Mouse (Mus musculus) fibroblast of lung, adult 2 months (primary cell): ENCODE measurements around the gene Eif4enif1.
"Not testable (repeated sequence)": the region's sequence is repeated elsewhere in the genome, so short reads cannot be mapped to it uniquely, and the experiment has no call there.

Experiments
- DNase-seq: peaks from one replicate; pipeline ENCODE4 v3.0.0-alpha.2; 2011; ENCODE audit warnings: low read depth

The Eif4enif1 gene

GRCm38 (mm10) chr11:3181971-3182370 lies 20.2 kb upstream of the Eif4enif1 start:
- DNase-seq = not testable (repeated sequence)

- DNase-seq = not testable (repeated sequence)
Measured at GRCm38 (mm10) chr11:3182707-3183106, 19.5 kb upstream of the Eif4enif1 start.

- DNase-seq = no peak
Measured at GRCm38 (mm10) chr11:3193363-3193762, 8.8 kb upstream of the Eif4enif1 start, which contains the start of gene Sfi1. Gene Sfi1 (minus strand): TSS chr11:3193463.

GRCm38 (mm10) chr11:3200636-3201035 lies 1.6 kb upstream of the Eif4enif1 start:
- not testable (repeated sequence) for DNase-seq

GRCm38 (mm10) chr11:3201326-3202230 lies 614 bp upstream of the Eif4enif1 start:
- no peak for DNase-seq

GRCm38 (mm10) chr11:3202781-3203441 lies 719 bp downstream of the Eif4enif1 start:
- peak; percentile 1 for DNase-seq

- DNase-seq = no peak
Measured at GRCm38 (mm10) chr11:3203771-3204170, 1.6 kb downstream of the Eif4enif1 start.

GRCm38 (mm10) chr11:3205207-3205606 lies 3.0 kb downstream of the Eif4enif1 start:
- no peak for DNase-seq

GRCm38 (mm10) chr11:3206783-3207182 lies 4.6 kb downstream of the Eif4enif1 start:
- DNase-seq = no peak

GRCm38 (mm10) chr11:3212526-3212925 lies 10.3 kb downstream of the Eif4enif1 start:
- DNase-seq = no peak

GRCm38 (mm10) chr11:3223105-3223504 lies 20.9 kb downstream of the Eif4enif1 start:
- no peak for DNase-seq

GRCm38 (mm10) chr11:3227113-3227512 lies 24.9 kb downstream of the Eif4enif1 start:
- DNase-seq = no peak

GRCm38 (mm10) chr11:3232248-3232647 lies 30.1 kb downstream of the Eif4enif1 start:
- no peak for DNase-seq

GRCm38 (mm10) chr11:3233704-3234103 lies 31.5 kb downstream of the Eif4enif1 start:
- DNase-seq = no peak

- DNase-seq = no peak
Measured at GRCm38 (mm10) chr11:3235277-3235676, 33.1 kb downstream of the Eif4enif1 start.

- no peak for DNase-seq
Measured at GRCm38 (mm10) chr11:3242395-3242794, 40.2 kb downstream of the Eif4enif1 start.

GRCm38 (mm10) chr11:3243771-3244170 lies 41.6 kb downstream of the Eif4enif1 start:
- DNase-seq = no peak

GRCm38 (mm10) chr11:3247387-3247786 lies 45.2 kb downstream of the Eif4enif1 start:
- DNase-seq = no peak

GRCm38 (mm10) chr11:3259537-3259936 lies 57.3 kb downstream of the Eif4enif1 start:
- no peak for DNase-seq

- DNase-seq = no peak
Measured at GRCm38 (mm10) chr11:3265291-3266078, 63.3 kb downstream of the Eif4enif1 start.

GRCm38 (mm10) chr11:3266079-3266685 lies 64.0 kb downstream of the Eif4enif1 start, which contains the start of gene Drg1:
Gene Drg1 (minus strand): TSS chr11:3266415.
- peak; percentile 85 for DNase-seq

GRCm38 (mm10) chr11:3267133-3267532 lies 64.9 kb downstream of the Eif4enif1 start:
- no peak for DNase-seq
